Mouse (Mus musculus) lung, postnatal 14 days (tissue): Measurements from ENCODE around the gene Plekhf1.

ENCODE experiments used
- DNase-seq: peaks from one replicate; pipeline ENCODE4 v3.0.0; 2021

Gene Plekhf1

DNA sequence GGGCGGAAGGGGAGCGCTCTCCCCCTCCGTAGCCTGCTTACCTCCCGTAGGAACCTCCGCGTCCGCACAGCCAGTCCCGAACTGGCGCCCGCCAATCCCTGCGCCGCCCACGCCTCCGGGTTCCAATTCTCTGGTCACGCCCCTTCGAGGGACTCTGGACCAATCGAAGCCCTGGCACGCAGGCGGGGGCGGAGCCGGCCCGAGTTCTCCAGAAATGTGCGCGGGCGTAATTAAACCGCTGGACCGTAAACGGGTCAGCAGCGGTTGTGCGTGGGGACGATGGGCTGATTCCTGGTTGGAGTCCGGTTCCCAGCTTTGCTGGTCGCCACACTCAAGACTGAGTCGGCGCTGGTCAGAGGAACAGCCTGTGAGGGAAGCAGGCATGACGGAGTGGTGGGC lies at the start of gene Plekhf1:
Gene Plekhf1, minus strand, starts transcription at position 117 of the 399 bp plus-strand sequence.
- DNase-seq: peak; percentile 94

DNA sequence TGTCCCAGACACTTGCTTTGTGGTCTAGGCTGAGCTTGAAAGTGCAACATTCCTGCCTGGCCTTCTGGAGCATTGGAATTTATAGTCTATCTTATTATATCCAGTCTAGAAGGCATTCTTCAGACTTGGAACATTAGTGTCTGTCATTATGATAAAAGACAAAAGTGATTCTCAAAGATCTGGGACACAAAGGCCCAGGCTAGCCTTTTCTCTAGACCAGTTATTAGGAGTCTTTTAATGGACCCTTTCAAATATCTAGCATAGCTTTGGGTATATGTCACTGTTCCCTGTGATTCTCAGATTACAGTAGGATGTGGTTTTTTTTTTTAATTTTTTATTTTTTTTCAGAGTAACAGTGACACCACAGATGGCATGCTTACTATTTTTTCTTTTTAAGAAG lies 44.7 kb upstream of the Plekhf1 start:
- DNase-seq: no peak

DNA sequence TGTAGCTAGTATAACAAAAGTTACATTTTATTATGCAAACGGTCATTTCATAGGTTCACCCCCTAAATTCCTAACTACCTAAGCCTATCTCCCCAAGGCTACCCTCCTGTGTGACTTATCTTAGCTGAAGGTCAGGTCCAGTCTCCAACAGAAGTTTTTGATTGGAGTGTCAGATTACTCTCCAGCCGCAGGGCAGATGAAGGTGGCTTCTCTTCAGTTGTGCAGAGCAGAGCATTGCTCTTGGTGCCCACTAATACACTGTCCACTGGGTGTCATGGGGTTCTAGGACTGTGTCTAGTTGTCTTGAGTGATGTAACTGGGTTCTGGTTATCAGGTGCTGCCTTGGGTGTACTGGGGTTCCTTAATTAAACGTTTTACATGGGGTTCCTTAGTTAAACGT lies 44.0 kb upstream of the Plekhf1 start:
- DNase-seq: no peak

DNA sequence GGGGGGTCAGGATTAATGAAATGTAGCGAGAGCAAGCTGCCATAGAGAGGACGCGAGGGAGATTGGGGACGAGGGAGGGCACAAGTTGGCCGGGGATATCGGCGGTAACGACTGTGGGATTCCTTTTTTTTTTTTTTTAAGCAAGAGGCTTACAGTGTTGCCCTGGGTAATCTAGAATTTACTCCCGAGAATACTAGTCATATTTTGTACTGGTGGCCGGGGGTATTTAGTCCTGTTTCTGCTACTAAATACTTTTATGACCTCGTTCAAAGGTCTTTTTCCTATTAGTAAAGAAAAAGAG lies 43.6 kb upstream of the Plekhf1 start:
- no peak for DNase-seq

DNA sequence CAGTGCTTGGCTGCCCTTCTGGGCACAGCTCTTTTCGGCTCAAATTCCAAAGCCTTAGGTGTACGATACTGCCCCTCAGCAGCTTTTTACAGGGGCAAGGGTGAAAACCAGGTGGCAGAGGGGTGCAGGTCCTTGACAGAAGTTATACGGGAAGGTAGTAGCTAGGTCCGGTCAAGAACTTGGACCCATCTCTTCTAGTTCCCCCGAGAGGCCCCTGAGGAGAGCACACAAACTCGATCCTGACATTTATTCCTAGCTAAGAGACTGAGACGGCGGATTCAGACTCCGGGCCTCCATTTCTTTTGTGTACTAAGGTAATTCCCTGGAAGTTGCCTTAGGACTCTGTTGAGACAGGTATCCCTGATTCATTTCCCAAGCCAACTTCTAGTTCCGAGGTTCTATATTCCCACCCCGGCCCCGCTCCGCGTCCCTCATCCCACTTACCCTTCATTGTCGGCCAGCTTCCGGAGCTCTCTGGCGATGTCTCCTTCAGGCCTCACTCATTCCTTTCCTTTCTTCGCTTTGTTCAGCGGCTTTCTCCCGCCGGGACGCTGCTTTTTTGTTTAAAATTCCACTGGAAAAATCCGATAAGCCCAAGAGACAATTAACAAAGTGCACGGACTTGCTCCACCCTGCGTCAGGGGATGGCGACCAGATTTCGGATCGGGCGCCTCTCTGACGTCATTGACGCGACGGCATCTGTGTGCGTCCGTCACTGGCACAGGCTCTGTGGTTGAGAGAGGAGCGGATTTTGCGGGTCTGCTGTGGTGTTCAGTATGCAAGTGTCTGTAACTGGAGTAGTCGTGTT lies 43.1 kb upstream of the Plekhf1 start, which contains the start of gene Pop4:
Gene Pop4, minus strand, starts transcription at position 721 of the 808 bp plus-strand sequence.
- peak; percentile 92 for DNase-seq

DNA sequence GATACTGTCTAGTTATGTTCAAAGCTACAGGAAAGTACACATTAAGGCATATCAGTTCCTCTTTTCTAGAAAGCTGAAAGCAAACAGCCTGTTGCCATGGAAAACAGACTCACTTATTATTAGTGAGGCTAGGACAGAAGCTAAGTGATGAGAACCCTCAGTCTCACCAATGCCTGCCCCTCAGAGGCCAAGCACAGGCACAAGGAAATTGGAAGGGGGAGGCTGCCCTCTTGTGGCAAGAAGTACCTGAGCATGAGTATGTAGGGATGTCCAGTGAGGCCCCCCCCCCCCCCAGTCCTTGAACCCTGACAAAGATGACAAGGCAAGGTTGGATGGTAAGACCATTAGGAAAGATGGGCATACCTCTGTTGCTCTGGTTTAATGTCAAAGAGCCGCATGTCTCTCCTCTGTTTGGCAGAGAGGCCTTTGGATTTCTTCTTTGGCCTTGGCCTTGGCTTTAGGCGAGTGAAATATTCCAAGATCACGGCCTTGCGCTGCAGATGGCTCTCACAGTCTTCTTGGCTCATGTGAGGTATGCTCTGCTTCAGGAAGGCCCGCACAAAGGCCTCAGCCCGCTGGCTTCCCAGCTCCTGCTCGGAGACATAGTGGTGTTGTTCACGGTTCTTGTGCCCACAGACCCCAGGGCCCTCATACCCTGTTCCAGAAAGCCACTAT lies 39.3 kb upstream of the Plekhf1 start:
- DNase-seq: peak; percentile 47

DNA sequence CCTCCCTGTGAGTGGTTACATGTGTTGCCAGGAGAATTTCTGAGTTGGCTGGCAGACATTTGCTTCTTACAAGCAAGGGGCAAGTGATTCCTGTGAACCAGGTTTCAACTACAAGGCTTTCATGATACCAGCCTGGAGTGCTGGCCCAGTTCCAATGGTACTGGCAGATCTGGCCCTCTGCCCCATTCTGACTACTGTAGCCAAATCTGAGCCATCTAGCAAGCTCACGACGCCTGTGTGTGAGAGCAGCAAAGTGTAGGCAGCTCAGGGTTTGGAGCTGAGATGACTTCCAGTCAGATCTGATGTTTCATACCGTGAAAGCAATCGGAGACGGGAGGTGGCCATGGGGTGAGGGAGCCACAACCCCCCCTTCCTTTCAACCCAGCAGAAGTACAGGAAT lies 34.6 kb upstream of the Plekhf1 start:
- DNase-seq: no peak

DNA sequence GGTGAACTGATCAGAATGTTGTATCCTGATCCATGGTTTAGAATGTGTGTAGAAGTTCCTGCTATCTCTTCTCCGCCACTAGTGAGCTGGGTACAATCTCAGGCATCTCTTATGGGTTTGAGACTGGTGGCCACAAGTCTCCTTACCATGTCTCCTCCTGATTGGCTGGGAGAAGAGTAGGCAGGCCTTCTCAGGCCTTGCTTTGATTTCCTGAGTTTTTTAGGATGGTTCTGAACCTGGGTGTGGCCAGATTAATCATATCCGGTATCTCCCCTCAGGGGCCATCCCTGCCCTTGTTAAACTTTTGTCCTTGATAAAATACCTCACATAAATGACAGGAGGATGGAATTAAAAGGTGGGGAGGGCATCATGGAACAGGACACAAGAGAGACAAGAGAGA lies 31.8 kb upstream of the Plekhf1 start:
- DNase-seq: no peak

DNA sequence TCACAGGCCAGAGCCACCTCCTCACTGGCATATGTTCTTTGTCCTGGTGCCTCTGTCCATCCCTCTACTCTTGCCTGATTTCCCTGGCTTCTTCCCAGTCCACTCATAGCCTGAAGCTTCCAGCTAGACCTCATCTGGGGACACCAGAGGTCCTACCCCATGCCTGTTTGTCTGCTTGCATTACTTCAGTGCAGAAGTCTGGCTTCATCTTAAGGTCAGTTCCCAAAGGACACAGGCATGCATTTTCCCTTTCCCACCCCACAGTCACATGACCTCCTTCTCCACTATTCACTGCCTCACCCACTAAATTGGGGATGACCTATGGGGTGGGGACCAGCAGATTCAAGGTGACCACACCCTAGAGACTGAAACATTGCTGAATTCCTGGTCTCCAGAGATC lies 25.6 kb upstream of the Plekhf1 start:
- no peak for DNase-seq

DNA sequence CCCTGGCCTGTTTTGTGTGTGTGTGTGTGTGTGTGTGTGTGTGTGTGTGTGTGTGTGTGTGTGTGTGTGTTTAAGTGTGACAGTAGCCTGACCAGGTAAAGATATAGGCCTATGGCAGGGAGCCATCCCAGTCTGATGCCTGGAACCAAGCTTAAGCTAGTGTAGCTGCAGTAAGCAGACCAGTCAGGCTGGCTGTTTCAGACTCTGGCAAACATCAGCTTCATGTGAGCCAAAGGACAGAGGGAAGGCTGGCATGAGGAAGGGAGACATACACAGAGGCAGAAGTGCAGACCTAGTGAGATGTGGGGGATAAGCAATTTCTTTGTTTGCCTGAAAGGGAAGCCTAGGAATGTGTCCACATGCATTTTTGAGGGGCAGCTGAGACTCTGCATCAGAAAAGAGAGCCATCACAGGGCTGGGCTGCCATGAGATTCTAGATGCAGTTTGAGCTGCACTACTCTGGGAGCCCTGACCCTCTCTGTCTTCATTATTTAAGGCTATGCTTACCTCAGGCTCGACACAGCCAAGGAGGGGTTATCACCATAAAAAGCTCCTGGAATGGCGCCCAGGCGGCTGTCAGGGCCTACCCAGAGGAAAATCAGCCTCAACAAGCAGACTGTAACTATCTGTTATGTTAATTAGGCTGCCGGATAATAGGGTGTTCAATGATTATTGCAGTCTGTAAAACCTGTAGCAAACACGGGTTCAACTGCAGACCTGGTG lies 23.8 kb upstream of the Plekhf1 start:
- DNase-seq: no peak

DNA sequence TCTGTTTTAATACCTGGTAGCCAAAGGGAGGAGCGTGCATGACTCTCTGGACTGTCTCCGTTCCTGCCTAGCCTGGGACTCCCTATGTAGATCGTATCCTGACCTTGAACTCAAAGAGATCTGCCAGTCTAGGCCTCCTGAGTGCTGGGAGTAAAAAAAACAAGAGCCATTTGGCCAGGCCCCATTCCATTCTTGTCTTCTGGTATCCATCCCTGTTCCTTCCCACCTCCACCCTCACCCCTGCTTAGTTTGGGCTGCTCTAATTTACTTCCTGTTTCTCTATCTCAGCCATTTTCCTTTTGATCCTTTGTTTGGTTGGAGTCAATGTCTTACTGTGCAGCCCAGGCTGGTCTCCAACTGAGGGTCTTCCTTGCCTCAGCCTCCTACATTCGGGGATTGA lies 14.6 kb upstream of the Plekhf1 start:
- no peak for DNase-seq

DNA sequence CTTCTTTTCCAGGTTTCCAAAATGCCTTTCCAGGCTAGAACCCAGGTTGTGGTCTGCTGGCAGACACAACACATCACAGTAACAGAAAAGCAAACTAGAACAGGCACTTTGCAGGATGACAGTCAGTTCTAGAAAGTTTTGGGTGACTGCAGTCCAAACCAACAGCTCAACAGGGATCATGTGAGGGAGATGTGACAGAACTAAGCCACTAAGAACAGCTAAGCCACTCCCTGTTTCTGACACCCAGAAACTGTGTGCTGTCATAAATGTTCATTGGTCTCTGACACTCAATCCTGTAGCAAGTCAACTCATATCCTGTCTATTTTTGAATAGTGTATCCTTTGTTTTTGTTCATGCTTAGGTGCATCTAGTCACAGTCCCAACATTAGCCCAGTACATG lies 9.3 kb upstream of the Plekhf1 start:
- DNase-seq: no peak

DNA sequence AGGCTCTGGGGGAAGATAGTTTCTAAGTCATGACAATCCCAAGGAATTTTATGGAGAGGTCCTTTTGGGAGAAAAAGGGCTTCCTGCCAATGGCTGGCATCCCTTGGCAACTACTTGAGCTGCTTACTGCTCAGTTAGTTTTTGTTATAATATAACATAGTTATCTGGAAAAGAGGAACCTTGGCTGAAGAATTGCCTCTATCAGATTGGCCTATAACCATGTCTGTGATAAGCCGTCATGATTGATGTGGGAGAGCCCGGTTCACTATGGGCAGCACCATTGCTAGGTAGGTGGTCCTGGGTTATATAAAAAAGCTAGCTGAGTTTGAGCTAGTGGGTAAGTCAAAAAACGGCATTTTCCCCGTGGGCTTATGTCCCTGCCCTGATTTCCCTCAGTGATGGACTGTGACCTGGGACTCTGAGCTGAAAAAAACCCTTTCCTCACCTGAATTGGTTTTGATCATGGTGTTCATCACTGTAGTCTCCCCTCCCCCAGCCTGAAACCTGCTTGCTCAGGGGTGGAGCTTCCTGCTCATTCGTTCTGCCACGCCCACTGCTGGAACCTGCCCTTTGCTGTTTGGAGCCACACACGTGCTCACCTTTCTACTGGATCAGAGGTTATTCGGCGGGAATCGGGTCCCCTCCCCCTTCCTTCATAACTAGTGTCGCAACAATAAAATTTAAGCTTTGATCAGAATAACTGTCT lies 8.7 kb upstream of the Plekhf1 start:
- DNase-seq: no peak

DNA sequence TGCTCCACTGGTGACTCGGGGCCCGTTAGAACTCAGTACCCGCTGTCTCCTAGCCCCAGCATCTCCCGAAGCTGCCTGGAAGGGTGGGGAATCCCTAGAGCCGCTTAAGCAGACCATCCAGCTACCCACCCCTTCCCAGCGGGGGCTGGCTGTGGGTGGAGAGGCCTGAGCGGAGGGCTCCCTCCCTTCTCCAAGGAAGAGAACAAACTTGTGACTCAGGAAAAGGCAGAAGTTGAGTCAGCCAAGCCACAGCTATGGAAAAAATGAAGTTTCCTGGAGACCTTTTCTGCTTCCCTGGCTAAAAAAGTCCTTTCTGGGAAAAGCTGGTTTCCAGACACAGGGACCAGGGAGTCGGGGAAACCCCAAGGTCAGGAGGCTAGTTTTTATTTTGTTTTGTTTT lies 2.5 kb upstream of the Plekhf1 start:
- peak; percentile 33 for DNase-seq

DNA sequence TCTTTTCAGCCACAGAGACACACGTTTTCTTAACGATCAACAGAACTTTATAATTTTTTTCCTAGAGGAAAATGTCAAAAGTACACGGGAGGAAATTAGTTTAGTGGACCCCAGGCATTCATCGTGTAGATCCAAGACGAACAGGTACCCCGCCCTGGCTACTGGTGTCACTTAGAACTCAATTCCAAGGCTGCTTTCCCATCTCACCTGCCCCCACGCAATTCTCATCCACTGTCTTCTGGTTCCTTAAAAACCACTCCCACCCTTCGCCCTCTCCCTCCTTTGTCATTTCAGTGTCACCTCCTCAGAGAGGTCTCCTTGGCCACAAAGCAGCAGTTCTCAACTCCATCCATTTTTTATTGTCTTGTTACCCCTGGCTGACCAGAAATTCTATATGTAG lies 513 bp upstream of the Plekhf1 start:
- no peak for DNase-seq

DNA sequence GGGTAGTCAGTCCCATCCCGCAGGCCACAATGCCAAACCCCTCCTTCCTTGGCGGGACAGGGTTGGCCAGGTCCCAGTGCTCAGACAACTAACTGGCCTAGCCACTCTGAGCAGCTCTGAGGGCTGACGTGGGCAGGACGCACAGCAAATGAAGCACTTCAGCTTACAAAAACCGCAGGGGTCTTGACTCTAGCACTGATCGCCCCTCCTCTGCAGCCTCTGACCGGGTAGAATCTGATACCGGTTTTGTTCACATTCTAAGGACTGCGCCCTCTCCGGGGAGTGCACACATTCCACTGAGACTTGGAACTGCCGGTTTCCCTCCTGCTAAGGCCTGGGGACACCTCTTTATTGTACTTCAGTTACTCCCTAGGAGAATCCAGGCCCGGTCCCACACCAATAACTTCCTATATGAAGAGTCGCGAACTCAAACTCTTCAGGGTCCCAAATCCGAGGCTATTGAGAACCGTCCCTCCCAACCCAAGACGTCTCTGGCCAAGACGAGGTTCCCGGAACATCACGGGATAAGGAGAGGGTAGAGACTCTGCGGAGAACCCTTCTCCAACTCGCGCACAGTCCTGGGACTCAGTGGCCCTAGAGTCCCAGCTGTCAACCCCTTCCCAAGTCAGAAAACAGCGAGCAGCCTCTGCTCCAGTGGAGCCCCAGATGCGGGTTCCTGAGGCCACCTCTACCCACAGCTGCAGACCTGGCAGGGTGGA lies 476 bp downstream of the Plekhf1 start:
- peak; percentile 82 for DNase-seq

DNA sequence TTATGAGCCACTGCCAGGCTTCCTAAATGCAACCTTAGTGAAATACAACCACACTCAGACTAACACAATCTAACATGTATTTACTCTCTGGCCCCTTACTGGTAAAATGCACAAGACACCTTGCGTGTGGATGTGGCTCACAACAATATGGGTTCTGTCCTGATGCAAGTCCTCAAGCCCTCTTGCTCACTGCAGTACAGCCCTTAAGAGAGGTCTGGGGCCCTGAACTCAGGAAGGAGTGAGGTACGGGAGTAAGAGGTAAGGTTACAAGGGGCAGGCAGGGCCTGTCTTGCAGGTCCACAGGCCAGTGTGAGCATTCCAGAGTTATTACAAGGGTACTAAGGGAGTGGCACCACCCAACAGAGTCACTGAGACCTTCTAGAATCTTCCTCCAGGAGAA lies 1.6 kb downstream of the Plekhf1 start:
- no peak for DNase-seq

DNA sequence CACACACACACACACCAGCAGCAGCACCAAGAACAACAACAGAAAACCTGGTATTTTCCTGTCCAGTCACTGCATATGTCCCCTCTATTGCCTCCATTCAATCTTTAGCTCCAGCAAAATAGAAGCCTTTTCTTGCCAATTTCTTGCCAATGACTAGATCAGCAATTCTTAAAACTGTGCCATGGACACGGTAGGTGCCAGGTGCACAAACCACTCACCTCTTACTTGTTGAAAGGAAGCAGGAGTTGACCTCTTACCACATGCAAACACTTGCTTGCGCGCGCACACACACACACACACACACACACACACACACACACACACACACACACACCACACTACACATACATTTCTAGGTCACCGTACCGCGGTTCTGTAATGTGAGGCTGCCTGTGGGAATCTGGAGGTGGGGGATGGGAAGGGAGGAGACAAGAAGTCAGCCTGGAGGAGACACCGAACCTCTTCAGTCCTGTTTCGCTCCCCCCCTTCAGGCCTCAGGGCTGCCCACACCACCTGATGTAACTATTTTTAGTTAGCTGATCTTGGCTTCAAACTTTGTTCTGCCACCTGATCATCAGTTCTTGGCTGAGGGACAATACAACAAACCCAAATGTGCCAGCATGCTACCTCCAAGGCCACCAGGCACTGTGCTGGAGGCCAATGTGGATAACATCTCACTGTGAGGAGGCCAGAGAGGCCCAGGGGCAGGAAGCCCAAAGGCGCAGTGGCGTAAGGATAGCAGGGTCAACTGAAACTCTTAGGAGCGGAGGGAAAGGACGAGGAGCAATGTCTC lies 3.0 kb downstream of the Plekhf1 start:
- DNase-seq: no peak

DNA sequence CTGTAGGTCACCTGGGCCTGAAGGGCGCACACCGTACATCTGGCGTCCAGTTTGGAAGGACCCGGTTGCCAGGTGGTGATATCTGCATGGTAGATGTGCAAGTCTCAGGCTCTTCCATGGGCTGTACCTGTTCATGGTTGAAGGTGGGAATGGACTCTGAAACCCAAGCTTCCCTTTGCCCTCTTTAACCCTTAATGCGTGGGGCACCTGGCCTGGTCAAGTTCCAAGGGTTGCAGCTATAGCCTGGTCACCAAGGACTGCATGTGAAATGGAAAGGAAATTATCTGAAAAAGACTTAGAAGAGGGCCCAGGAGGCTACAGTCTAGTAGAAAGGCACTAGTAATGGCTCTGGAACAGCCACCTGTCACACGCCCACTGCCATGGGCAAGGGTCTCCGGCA lies 7.0 kb downstream of the Plekhf1 start:
- DNase-seq: no peak

DNA sequence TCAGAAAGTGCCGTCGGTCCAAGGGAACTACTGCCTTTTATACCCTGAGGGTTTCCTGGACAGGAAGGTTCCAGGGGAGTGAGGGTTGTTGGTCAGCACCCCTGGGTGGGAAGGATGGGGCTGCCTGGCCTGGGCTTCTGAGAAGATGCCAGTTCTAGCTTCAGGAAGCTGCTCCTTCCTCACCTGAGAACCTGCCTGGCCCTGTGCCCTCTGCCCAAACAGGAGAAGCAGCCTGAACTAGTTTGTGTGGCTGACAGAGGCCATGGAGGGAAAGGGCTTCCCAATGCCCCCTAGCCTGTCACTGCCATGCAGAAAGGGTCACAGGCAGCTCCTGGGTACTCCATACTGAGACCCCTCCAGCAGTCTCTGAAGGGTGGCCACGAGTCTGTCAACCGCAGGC lies 8.3 kb downstream of the Plekhf1 start:
- DNase-seq: no peak

DNA sequence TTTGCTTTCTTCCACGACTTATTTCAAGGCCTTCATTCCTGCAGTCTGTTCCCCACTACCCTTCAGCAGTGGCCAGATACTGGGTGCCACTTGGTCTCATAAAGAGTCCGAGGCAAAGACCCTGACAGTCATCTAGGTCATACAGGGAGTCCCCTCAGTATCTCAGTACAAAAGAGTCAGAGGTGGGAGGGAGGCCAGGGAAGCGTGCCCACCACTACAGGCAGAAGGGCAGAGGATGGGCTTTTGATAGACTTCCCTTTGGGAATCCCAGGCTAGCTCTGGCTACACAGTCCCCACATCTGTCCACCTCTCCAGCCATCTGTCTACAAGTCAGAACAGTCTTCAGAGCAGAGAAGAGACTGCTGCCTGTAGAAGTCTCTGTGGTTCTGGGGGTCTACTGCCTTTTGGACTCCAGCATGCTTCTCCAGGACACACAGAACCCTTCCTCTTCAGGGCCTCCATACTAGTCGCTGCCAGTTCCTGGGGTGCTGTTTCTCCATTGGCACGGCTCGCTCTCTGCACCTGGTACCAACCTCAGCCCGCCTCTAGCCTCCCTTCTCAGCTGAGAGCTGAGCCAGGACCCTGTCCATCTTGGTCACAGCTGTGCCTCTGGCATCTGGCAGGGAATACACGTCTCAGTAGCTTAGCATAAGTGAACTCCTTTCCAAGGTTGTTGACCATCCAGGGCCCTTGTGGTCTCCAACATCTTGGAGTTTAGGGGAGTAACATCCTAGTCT lies 9.0 kb downstream of the Plekhf1 start:
- DNase-seq: no peak
